Comparison of ENCODE assay signal across 21 mouse cellular contexts in genomic region chr13:30629794-30630410, GRCm38 (mm10). TPM values are rescaled to one million over a fixed set of nuclear protein-coding genes. Genes with fewer than 3 reads are reported as not detected.
DNase-seq lines count a peak whose midpoint lies in the region; ATAC-seq lines count a peak whose summit lies in the region.
"Had no signal": no experiment of that assay in that cellular context is flagged by ENCODE, and none has a peak within 500 bp of the region (broad histone marks: within the 10 kb centered on the region; RNA-seq: fewer than 3 reads in every experiment).

No protein-coding gene starts in this region.

- DNase-seq in spleen, postnatal 36 days (ENCODE audit: low spot score in 2 of 2): peak; percentile 24 to 39
- no peak for DNase-seq in spleen, postnatal 10 days (ENCODE audit: low spot score in 2 of 2)
- DNase-seq in gastrocnemius, postnatal 25 days: no peak
- no peak for DNase-seq in liver, embryonic 11.5 days (ENCODE audit: low spot score)
- DNase-seq: adrenal gland, adult 8-10 months; cerebellum, postnatal 10 days; gastrocnemius, postnatal 36 days; kidney, postnatal 4 days; liver, embryonic 13.5 days; lung, postnatal 4 days; right cerebral cortex, postnatal 25 days had no signal

- no peak overlapping the region for H3K4me2 ChIP-seq in liver, embryonic 11.5 days
- H3K4me2 ChIP-seq in hindbrain, embryonic 12.5 days (replicated peaks): no peak overlapping the region
- H3K4me2 ChIP-seq: embryonic facial prominence, embryonic 13.5 days; intestine, embryonic 15.5 days; liver, embryonic 13.5 days; lung, embryonic 15.5 days; midbrain, embryonic 12.5 days; neural tube, embryonic 15.5 days had no signal

- no peaks in the 10 kb centered on the region for H3K27me3 ChIP-seq in liver, embryonic 11.5 days (replicated peaks; ENCODE audit: control insufficient read depth, insufficient read depth, low read length)
- H3K27me3 ChIP-seq in hindbrain, embryonic 12.5 days: no peaks in the 10 kb centered on the region
- H3K27me3 ChIP-seq: embryonic facial prominence, embryonic 13.5 days; intestine, embryonic 15.5 days; liver, embryonic 13.5 days; lung, embryonic 15.5 days; midbrain, embryonic 12.5 days; neural tube, embryonic 15.5 days had no signal

- H3K9me3 ChIP-seq in liver, embryonic 11.5 days (ENCODE audit: control insufficient read depth, low read length): no peaks in the 10 kb centered on the region
- no peaks in the 10 kb centered on the region for H3K9me3 ChIP-seq in hindbrain, embryonic 12.5 days (replicated peaks)
- H3K9me3 ChIP-seq: embryonic facial prominence, embryonic 13.5 days; intestine, embryonic 15.5 days; liver, embryonic 13.5 days; lung, embryonic 15.5 days; midbrain, embryonic 12.5 days; neural tube, embryonic 15.5 days had no signal

- H3K4me1 ChIP-seq in liver, embryonic 11.5 days (replicated peaks; ENCODE audit: control insufficient read depth, insufficient read depth, low read length): no peaks in the 10 kb centered on the region
- H3K4me1 ChIP-seq in hindbrain, embryonic 12.5 days: no peaks in the 10 kb centered on the region
- H3K4me1 ChIP-seq: embryonic facial prominence, embryonic 13.5 days; intestine, embryonic 15.5 days; liver, embryonic 13.5 days; lung, embryonic 15.5 days; midbrain, embryonic 12.5 days; neural tube, embryonic 15.5 days had no signal

- no peak overlapping the region for H3K4me3 ChIP-seq in liver, embryonic 11.5 days (ENCODE audit: low read depth, low read length)
- H3K4me3 ChIP-seq in hindbrain, embryonic 12.5 days: no peak overlapping the region
- H3K4me3 ChIP-seq: embryonic facial prominence, embryonic 13.5 days; intestine, embryonic 15.5 days; liver, embryonic 13.5 days; lung, embryonic 15.5 days; midbrain, embryonic 12.5 days; neural tube, embryonic 15.5 days had no signal

- 61% methylated on average over 10 of the region's 10 CpGs for WGBS in liver, embryonic 11.5 days
- WGBS in hindbrain, embryonic 12.5 days: 89% methylated on average over 10 of the region's 10 CpGs

- peak; percentile 29 for ATAC-seq in CD4-positive, CD25-positive, alpha-beta regulatory T cell, adult 4 months
- ATAC-seq in hematopoietic stem cell, adult 5-6 weeks (replicated peaks in 1 of 2; ENCODE audit: insufficient read depth in 1 of 2, low FRiP score in 2 of 2, low TSS enrichment in 1 of 2, low read depth in 1 of 2, poor library complexity in 2 of 2, severe bottlenecking in 2 of 2): peak; percentile 37 to 59
- 0 out of 2 replicates have a peak, but pooled peaks have one; percentile 10 for ATAC-seq in neutrophil, adult 5-6 weeks (ENCODE audit: extremely low read depth, insufficient number of reproducible peaks, low FRiP score, poor library complexity, severe bottlenecking)
- ATAC-seq in liver, embryonic 11.5 days (replicated peaks; ENCODE audit: low FRiP score): no peak
- ATAC-seq in hindbrain, embryonic 12.5 days (ENCODE audit: low FRiP score): no peak
- ATAC-seq: forebrain, embryonic 14.5 days; intestine, embryonic 15.5 days had no signal

- H3K9ac ChIP-seq in liver, embryonic 11.5 days (ENCODE audit: low read depth, low read length): no peak overlapping the region
- no peak overlapping the region for H3K9ac ChIP-seq in hindbrain, embryonic 12.5 days
- H3K9ac ChIP-seq: embryonic facial prominence, embryonic 13.5 days; intestine, embryonic 15.5 days; liver, embryonic 13.5 days; lung, embryonic 15.5 days; midbrain, embryonic 12.5 days; neural tube, embryonic 15.5 days had no signal

- no peaks in the 10 kb centered on the region for H3K36me3 ChIP-seq in liver, embryonic 11.5 days (ENCODE audit: control insufficient read depth, insufficient read depth, low read length)
- H3K36me3 ChIP-seq in hindbrain, embryonic 12.5 days: no peaks in the 10 kb centered on the region
- H3K36me3 ChIP-seq: embryonic facial prominence, embryonic 13.5 days; intestine, embryonic 15.5 days; liver, embryonic 13.5 days; lung, embryonic 15.5 days; midbrain, embryonic 12.5 days; neural tube, embryonic 15.5 days had no signal

- H3K27ac ChIP-seq in liver, embryonic 11.5 days (ENCODE audit: low read depth, low read length): no peak overlapping the region
- H3K27ac ChIP-seq in hindbrain, embryonic 12.5 days: no peak overlapping the region
- H3K27ac ChIP-seq: embryonic facial prominence, embryonic 13.5 days; intestine, embryonic 15.5 days; liver, embryonic 13.5 days; lung, embryonic 15.5 days; midbrain, embryonic 12.5 days; neural tube, embryonic 15.5 days had no signal

RNA-seq across cellular contexts. Expression of gene Dusp22, which starts 29.9 kb away (rescaled TPM):
- polyA plus RNA-seq in CD4-positive, CD25-positive, alpha-beta regulatory T cell, adult 4 months (2017; shearing (Covaris generic)): 1 to 10 TPM; 3.3 to 4.6 TPM
- 5.1 and 10.2 TPM in 2 replicates for total RNA-seq in hematopoietic stem cell, adult 5-6 weeks (2017)
- total RNA-seq in neutrophil, adult 5-6 weeks (2017): 18.5 and 20.6 TPM in 2 replicates
- total RNA-seq in gastrocnemius, postnatal 25 days (2021): 10 to 100 TPM; 44.9 to 50.5 TPM
- polyA plus RNA-seq in liver, embryonic 11.5 days (2014; fragmentation: Nextera tagmentation; extraction: Ambion mirVana): 11.8 and 12.0 TPM in 2 replicates
- 20.4 and 21.4 TPM in 2 replicates for polyA plus RNA-seq in hindbrain, embryonic 12.5 days (2016; fragmentation: Nextera tagmentation; extraction: Ambion mirVana)

Comparison
In these comparisons a context has a peak if more than half of its experiments do, and no peak if none do; other contexts are left out.
1. DNase-seq: peak in spleen, postnatal 36 days (2 of 2); none in spleen, postnatal 10 days (0 of 2), gastrocnemius, postnatal 25 days (single experiment) and liver, embryonic 11.5 days (single experiment).
2. ATAC-seq: peak in CD4-positive, CD25-positive, alpha-beta regulatory T cell, adult 4 months (single experiment), hematopoietic stem cell, adult 5-6 weeks (2 of 2) and neutrophil, adult 5-6 weeks (single experiment); none in liver, embryonic 11.5 days (single experiment) and hindbrain, embryonic 12.5 days (single experiment).